Mouse (Mus musculus): ENCODE results near the gene Fat2. TPM values are rescaled to one million over a fixed set of nuclear protein-coding genes. Genes with fewer than 3 reads are reported as not detected.

Gene Fat2
- polyA plus RNA-seq, 1 experiment: 0.02 TPM

DNA sequence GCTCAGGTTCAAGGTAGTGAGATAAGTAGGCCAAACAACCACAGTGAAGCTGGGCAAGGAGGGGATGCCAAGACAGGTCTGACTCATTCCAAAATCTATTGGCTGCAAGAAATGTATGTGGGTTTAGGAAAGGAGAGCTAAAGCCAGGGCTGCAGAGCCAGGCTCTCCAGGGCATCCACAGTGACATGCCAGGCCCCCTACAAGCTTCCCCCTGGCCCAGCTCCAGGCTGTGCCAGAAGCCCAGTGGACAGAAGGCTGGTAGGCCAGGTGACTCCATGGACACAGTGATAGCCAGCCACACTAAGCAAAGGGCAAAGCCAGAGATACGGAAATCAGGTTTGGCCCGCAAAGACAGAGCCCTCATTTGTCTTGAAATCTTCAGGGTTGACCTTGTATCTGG is 20.5 kb upstream of the Fat2 start:
- no peaks in the 10 kb centered on the region for H3K36me3 ChIP-seq (ENCODE audit: control insufficient read depth, insufficient read depth, low read length)
- no peak overlapping the region for H3K4me3 ChIP-seq (ENCODE audit: extremely low read depth, insufficient read depth, insufficient read length)
- no peaks in the 10 kb centered on the region for H3K27me3 ChIP-seq (ENCODE audit: control insufficient read depth, insufficient read depth, low read length)
- no peaks in the 10 kb centered on the region for H3K4me1 ChIP-seq (ENCODE audit: control insufficient read depth, insufficient read depth, insufficient read length)
- 96% methylated on average over 2 of the region's 2 CpGs for WGBS
- DNase-seq (ENCODE audit: low read depth in 1 of 2, low spot score in 2 of 2): no peak
- TF ChIP-seq CTCF (IDR thresholded peaks at IDR 0.05; ENCODE audit: extremely low read depth, insufficient read depth, insufficient read length, insufficient replicate concordance) (no peak), POLR2A (IDR thresholded peaks at IDR 0.05; ENCODE audit: low read depth, low read length) (no peak)
- H3K27ac ChIP-seq (ENCODE audit: insufficient read depth, low read length): no peak overlapping the region

DNA sequence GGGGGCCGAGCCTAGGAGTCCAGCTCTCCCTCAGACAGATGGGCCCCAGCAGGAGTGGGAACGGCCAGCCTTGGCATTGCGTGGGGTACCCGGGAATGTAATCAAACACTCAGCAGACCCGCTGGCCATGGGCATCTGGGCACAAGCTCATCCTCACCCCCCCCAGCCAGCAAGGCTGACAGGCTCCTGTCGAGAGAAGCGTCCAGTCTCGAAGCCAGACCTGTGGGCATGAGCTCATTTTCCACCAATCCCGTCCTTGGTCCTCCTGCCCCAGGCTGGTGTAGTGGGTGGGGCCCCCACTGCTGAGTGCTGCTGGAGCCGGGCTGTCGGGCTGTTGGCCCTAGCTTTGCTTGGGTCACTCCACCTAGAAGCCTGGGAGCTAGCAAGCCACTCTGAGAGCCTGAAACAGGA is 5.6 kb upstream of the Fat2 start:
- TF ChIP-seq POLR2A (IDR thresholded peaks at IDR 0.05; ENCODE audit: low read depth, low read length) (no peak), CTCF (IDR thresholded peaks at IDR 0.05; ENCODE audit: extremely low read depth, insufficient read depth, insufficient read length, insufficient replicate concordance) (no peak)
- no peak for DNase-seq (ENCODE audit: low read depth in 1 of 2, low spot score in 2 of 2)
- no peaks in the 10 kb centered on the region for H3K4me1 ChIP-seq (ENCODE audit: control insufficient read depth, insufficient read depth, insufficient read length)
- no peak overlapping the region for H3K27ac ChIP-seq (ENCODE audit: insufficient read depth, low read length)
- WGBS: 82% methylated on average over 11 of the region's 11 CpGs
- no peak overlapping the region for H3K4me3 ChIP-seq (ENCODE audit: extremely low read depth, insufficient read depth, insufficient read length)
- no peaks in the 10 kb centered on the region for H3K27me3 ChIP-seq (ENCODE audit: control insufficient read depth, insufficient read depth, low read length)
- no peaks in the 10 kb centered on the region for H3K36me3 ChIP-seq (ENCODE audit: control insufficient read depth, insufficient read depth, low read length)

DNA sequence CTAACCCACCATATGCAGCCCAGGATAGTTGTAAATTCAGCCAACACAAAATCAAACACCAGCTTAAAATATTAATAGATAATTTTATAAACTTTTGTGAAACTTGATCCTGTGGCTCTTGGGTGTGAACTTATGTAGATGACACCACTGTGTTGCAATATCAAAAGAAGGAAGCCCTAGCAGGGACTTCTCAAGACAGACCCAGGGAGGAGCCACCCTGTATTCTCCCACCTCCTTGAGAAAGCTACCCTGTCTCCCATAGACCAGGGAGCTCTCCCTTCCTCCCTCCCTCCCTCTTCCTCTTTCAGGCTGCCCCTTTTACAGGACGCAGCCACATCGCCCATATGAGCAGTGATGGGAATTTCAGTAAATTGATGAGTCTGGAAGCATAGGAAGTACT is 4.4 kb upstream of the Fat2 start:
- no peaks in the 10 kb centered on the region for H3K36me3 ChIP-seq (ENCODE audit: control insufficient read depth, insufficient read depth, low read length)
- TF ChIP-seq CTCF (IDR thresholded peaks at IDR 0.05; ENCODE audit: extremely low read depth, insufficient read depth, insufficient read length, insufficient replicate concordance) (no peak), POLR2A (IDR thresholded peaks at IDR 0.05; ENCODE audit: low read depth, low read length) (no peak)
- H3K27me3 ChIP-seq (ENCODE audit: control insufficient read depth, insufficient read depth, low read length): no peaks in the 10 kb centered on the region
- no peaks in the 10 kb centered on the region for H3K4me1 ChIP-seq (ENCODE audit: control insufficient read depth, insufficient read depth, insufficient read length)
- no peak overlapping the region for H3K4me3 ChIP-seq (ENCODE audit: extremely low read depth, insufficient read depth, insufficient read length)
- DNase-seq (ENCODE audit: low read depth in 1 of 2, low spot score in 2 of 2): no peak
- no peak overlapping the region for H3K27ac ChIP-seq (ENCODE audit: insufficient read depth, low read length)
- 77% methylated on average over 2 of the region's 2 CpGs for WGBS

DNA sequence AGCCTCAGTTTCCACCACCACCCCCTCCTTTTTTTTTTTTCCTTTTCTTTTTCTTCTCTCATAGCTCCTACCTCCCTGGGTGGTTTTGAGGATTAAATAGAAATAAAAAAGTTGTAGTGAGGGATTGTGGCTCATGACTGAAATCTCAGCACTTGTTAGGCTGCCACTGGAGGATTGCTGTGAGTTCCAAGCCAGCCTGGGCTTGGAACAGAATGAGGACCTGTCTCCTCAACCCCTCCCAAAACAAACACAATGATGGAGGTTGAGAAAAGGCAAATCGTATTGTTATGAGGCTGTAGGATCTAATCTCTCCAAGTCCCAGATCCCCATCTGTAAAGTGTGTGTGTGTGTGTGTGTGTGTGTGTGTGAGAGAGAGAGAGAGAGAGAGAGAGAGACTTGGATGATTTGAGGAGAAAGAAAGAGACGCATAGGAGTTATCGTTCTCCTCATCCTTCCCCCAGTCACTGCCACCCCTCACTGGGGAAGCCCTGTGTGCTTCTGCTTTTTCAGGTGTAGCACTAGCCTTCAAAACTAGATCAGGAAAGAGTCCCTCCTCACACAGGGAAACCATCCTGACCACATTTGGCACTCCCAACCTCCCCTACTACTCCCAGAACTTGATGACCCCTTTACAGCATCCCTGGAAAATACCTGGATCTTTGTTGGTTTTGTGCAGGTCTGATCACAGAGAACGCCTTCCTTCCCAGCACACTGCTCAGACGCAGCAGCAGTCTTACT is 837 bp upstream of the Fat2 start:
- Histone ChIP-seq H3K4me3 (ENCODE audit: extremely low read depth, insufficient read depth, insufficient read length) (no peak overlapping the region), H3K4me1 (ENCODE audit: control insufficient read depth, insufficient read depth, insufficient read length) (no peaks in the 10 kb centered on the region), H3K36me3 (ENCODE audit: control insufficient read depth, insufficient read depth, low read length) (no peaks in the 10 kb centered on the region), H3K27me3 (ENCODE audit: control insufficient read depth, insufficient read depth, low read length) (no peaks in the 10 kb centered on the region), H3K27ac (ENCODE audit: insufficient read depth, low read length) (no peak overlapping the region)
- no peak for DNase-seq (ENCODE audit: low read depth in 1 of 2, low spot score in 2 of 2)
- TF ChIP-seq CTCF (IDR thresholded peaks at IDR 0.05; ENCODE audit: extremely low read depth, insufficient read depth, insufficient read length, insufficient replicate concordance): no peak
- no peak for TF ChIP-seq POLR2A (IDR thresholded peaks at IDR 0.05; ENCODE audit: low read depth, low read length)
- WGBS: 65% methylated on average over 5 of the region's 5 CpGs

DNA sequence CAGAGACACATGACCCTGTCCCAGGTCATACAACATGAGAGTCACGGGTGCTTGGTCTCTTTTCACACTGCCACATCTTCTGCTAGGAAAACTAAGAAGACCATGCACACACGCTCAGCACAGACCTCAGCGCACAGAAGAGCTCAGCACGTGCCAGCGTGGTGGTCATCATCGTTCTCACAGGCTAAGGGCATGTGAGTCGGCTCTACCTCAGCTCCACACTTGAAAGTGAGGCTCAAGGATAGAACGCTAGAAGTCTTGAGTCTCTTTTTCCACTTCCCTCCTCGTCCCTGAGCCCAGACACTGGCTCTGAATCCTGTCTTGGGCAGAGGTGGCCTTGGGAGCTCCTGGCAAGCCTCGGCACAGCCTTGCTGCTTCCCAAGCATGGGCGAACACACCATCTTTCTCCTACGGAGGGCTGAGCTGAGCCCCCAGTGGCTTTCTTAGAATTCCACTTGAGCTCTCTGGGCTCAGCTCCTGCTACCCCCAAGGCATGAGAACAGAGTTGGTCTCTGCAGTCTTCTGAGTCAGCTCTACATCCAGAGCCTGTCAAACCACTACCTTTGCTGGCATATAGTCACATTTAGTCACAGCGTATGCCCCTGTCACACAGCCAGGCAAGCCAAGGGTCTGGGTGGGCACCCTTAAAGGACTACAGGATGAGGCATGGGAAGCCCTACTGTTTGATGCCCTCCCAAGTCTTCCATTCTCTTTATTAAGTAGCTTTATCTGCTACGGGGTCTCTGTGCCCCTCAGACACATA is 869 bp downstream of the Fat2 start:
- WGBS: 84% methylated on average over 14 of the region's 14 CpGs
- Histone ChIP-seq H3K36me3 (ENCODE audit: control insufficient read depth, insufficient read depth, low read length) (no peaks in the 10 kb centered on the region), H3K27me3 (ENCODE audit: control insufficient read depth, insufficient read depth, low read length) (no peaks in the 10 kb centered on the region), H3K27ac (ENCODE audit: insufficient read depth, low read length) (no peak overlapping the region), H3K4me3 (ENCODE audit: extremely low read depth, insufficient read depth, insufficient read length) (no peak overlapping the region), H3K4me1 (ENCODE audit: control insufficient read depth, insufficient read depth, insufficient read length) (no peaks in the 10 kb centered on the region)
- no peak for DNase-seq (ENCODE audit: low read depth in 1 of 2, low spot score in 2 of 2)
- TF ChIP-seq POLR2A (IDR thresholded peaks at IDR 0.05; ENCODE audit: low read depth, low read length): no peak
- no peak for TF ChIP-seq CTCF (IDR thresholded peaks at IDR 0.05; ENCODE audit: extremely low read depth, insufficient read depth, insufficient read length, insufficient replicate concordance)

DNA sequence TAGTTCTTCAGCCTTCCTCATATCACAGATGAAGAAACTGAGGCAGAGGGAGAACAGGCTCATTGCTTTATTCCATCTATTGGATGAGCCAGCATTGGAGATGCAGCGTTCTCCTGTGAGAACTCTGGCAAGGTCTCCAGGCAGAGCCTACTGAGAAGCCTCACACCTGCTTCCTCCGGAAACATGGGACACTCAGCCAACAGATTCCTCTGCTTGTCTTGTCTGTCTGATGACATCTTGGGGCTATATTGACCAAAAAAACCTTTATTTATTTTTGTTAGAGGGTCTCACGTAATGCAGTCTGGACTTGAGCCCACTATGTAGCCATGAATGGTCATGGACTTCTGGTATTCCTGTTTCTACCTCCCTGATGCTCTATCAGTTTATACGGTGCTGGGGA is 1.8 kb downstream of the Fat2 start:
- Histone ChIP-seq H3K27ac (ENCODE audit: insufficient read depth, low read length) (no peak overlapping the region), H3K36me3 (ENCODE audit: control insufficient read depth, insufficient read depth, low read length) (no peaks in the 10 kb centered on the region), H3K27me3 (ENCODE audit: control insufficient read depth, insufficient read depth, low read length) (no peaks in the 10 kb centered on the region), H3K4me3 (ENCODE audit: extremely low read depth, insufficient read depth, insufficient read length) (no peak overlapping the region), H3K4me1 (ENCODE audit: control insufficient read depth, insufficient read depth, insufficient read length) (no peaks in the 10 kb centered on the region)
- TF ChIP-seq CTCF (IDR thresholded peaks at IDR 0.05; ENCODE audit: extremely low read depth, insufficient read depth, insufficient read length, insufficient replicate concordance): no peak
- TF ChIP-seq POLR2A (IDR thresholded peaks at IDR 0.05; ENCODE audit: low read depth, low read length): no peak
- 88% methylated on average over 4 of the region's 4 CpGs for WGBS
- no peak for DNase-seq (ENCODE audit: low read depth in 1 of 2, low spot score in 2 of 2)

DNA sequence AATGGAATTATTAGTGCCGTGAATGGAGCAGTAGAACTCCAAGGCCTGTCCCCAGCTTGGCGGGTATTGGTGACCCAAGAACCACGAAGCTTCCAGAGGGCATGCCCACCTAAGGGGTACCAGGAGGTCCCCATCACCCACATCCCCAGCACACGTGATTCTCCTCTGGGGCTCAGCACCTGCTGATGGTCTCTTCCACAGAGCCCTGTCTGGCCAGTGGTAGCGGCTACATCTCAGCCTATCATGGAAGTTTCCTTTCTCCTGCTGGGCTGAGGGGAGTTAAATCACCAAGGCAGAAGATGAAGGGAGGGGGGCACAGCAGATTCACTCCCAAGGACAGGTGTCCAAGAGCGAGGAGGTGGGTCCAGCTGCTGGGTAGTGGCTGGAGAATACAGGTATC is 2.3 kb downstream of the Fat2 start:
- H3K27ac ChIP-seq (ENCODE audit: insufficient read depth, low read length): no peak overlapping the region
- DNase-seq (ENCODE audit: low read depth in 1 of 2, low spot score in 2 of 2): no peak
- H3K4me1 ChIP-seq (ENCODE audit: control insufficient read depth, insufficient read depth, insufficient read length): no peaks in the 10 kb centered on the region
- H3K4me3 ChIP-seq (ENCODE audit: extremely low read depth, insufficient read depth, insufficient read length): no peak overlapping the region
- no peaks in the 10 kb centered on the region for H3K27me3 ChIP-seq (ENCODE audit: control insufficient read depth, insufficient read depth, low read length)
- WGBS: 85% methylated on average over 6 of the region's 6 CpGs
- H3K36me3 ChIP-seq (ENCODE audit: control insufficient read depth, insufficient read depth, low read length): no peaks in the 10 kb centered on the region
- TF ChIP-seq POLR2A (IDR thresholded peaks at IDR 0.05; ENCODE audit: low read depth, low read length) (no peak), CTCF (IDR thresholded peaks at IDR 0.05; ENCODE audit: extremely low read depth, insufficient read depth, insufficient read length, insufficient replicate concordance) (no peak)

Measured in spleen, adult 2 months (tissue).